Mouse (Mus musculus) heart, postnatal 10 days (tissue): ENCODE measurements around the gene Cdc34. TPM values are rescaled to one million over a fixed set of nuclear protein-coding genes. Genes with fewer than 3 reads are reported as not detected.
"Not testable (repeated sequence)": the region's sequence is repeated elsewhere in the genome, so short reads cannot be mapped to it uniquely, and the experiment has no call there.

Source experiments
- DNase-seq, 2 experiments: peaks; one replicate each; pipeline ENCODE4 v3.0.0; 2021
- intact Hi-C: fragments of 180-260 bp; cut with DNase I; formaldehyde crosslinking; loops from one replicate; pipeline ENCODE4 v1.15.1; 2025
- total RNA-seq, 2 experiments: library from RNA; stranded (reverse); gene quantifications; 2 replicates each; pipeline ENCODE4 v1.2.3; 2021

Gene Cdc34
- total RNA-seq, 2 experiments from 2014 or later = 152 to 159 TPM

DNA sequence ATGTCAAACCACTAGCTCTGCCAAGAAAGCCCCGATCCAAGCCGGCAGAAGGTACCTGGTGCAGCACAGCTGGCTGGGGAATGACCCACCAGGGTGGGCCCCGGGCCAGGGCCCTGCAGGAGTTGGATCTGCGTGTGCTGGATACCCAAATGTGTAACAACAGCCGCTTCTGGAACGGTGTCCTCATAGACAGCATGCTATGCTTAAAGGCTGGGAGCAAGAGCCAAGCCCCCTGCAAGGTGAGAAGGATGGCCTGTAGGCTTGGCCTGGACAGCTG, 12.3 kb downstream of the Cdc34 start:
- intact Hi-C loops = loop anchor here (2.0 kb wide), 1 partner anchor 94 kb away; no protein-coding TSS in a partner anchor

GRCm38 (mm10) chr10:79695231-79696128, 13.5 kb downstream of the Cdc34 start:
- intact Hi-C loops = loop anchor here (2.0 kb wide), 1 partner anchor 93 kb away; no protein-coding TSS in a partner anchor
- peak; percentile 93 to 95 for DNase-seq

More for the DNA sequence above, 12.3 kb downstream of the Cdc34 start:
- peak in 1 of 2 experiments; percentile 57 for DNase-seq

GRCm38 (mm10) chr10:79696129-79696651, 14.2 kb downstream of the Cdc34 start:
- peak in 1 of 2 experiments; percentile 58 for DNase-seq
- intact Hi-C loops = no loop called here

DNA sequence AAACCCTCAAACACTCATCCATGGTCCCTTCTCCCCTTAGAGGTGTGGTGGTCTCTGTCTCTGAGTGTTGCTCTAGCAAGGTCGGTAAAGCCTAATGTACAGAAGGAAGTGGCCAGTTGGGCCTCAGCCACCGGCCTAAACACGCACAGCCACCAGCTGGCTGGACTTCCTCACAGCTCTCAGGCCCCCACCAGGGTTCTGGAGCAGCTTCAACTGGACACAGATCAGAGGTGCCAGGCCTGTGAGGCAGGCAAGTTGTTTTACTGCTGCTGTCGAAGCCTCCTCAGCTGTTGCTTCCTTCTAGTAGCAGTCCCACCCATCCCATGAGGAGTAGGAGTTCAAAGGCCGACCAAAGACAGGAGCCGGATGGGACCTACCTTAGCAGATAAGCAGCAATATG, 15.9 kb downstream of the Cdc34 start:
- intact Hi-C loops = no loop called here
- no peak for DNase-seq

DNA sequence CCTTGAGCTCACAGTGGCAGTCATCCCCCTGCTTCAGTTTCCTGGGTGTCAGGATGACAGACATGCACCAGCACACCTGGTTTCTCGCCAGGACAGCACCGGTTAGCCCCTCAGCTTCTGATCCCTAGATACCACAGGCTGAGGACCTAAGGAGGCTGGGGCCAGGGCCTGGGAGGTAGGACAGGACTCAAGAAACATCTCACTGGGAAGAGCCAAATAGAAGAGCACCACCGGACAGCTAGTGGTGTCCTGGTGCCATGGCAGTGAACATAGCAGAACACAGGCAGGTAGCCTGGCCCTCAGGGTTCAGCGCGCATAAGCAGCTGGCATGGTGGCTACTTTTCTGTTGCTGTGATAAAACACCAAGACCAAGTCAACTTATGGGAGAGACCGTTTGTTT, 16.5 kb downstream of the Cdc34 start:
- intact Hi-C loops = no loop called here
- DNase-seq = no peak

- peak; percentile 68 for DNase-seq
- intact Hi-C loops = no loop called here
Measured at GRCm38 (mm10) chr10:79700676-79701075, 18.7 kb downstream of the Cdc34 start.

- intact Hi-C loops = no loop called here
- DNase-seq = peak; percentile 87 to 90
Measured at GRCm38 (mm10) chr10:79701443-79702129, 19.6 kb downstream of the Cdc34 start.

DNA sequence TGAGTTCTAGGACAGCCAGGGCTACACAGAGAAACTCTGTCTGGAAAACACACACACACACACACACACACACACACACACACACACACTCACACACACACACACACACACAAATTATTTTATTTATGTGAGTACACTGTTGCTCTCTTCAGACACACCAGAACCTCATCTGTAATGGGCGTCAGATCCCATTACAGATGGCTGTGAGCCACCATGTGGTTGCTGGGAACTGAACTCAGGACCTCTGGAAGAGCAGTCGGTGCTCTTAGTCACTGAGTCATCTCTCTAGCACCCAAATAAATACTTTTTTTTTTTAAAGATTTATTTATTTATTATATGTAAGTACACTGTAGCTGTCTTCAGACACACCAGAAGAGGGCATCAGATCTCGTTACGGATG, 21.0 kb downstream of the Cdc34 start:
- DNase-seq, intact Hi-C loops: not testable (repeated sequence)

DNA sequence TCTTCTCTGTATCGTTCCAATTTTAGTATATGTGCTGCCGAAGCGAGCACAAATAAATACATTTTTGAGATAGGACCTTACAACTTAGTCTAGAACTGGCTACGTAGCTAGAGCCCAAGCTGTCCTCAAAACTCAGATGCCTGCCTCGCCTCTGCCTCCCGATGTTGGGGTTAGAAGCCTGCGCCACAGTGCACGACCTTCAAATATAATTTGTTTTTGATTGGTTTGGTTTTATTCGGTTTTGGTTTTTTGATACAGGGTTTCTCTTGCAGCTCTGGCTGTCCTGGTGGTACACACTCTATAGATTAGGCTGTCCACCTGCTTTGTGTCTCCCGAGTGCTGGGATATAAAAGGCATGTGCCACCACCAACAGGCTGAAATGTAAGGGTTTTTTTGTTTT, 21.5 kb downstream of the Cdc34 start:
- intact Hi-C loops = no loop called here
- DNase-seq = no peak

GRCm38 (mm10) chr10:79704065-79704969, 22.3 kb downstream of the Cdc34 start, which contains the start of gene Bsg:
Gene Bsg, plus strand, starts transcription at chr10:79704491.
- DNase-seq = peak; percentile 99
- intact Hi-C loops = no loop called here

DNA sequence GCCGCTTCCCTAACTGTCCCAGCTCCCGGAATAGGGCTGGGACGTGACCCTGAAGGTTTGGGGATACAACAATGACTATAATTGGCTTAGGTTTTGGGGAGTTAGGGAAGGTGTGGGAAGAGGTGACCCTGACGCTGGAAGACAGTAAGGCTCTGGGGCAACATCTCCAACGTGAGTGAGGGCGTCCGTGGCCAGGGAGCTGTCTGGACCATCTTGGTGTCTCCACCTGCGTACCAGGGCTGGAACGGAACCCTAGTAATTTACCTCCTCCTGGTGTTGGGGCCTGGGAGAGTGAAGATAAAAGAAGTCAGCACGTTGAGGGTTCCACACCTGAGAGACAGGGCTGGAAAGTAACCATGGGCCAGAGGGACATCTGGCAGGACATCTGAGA, 23.0 kb downstream of the Cdc34 start:
- no peak for DNase-seq
- intact Hi-C loops = no loop called here

GRCm38 (mm10) chr10:79705951-79706350, 24.0 kb downstream of the Cdc34 start:
- no peak for DNase-seq
- intact Hi-C loops = no loop called here

GRCm38 (mm10) chr10:79706406-79707094, 24.6 kb downstream of the Cdc34 start:
- intact Hi-C loops = no loop called here
- no peak for DNase-seq

GRCm38 (mm10) chr10:79707162-79707561, 25.2 kb downstream of the Cdc34 start:
- DNase-seq = no peak
- intact Hi-C loops = no loop called here

GRCm38 (mm10) chr10:79707759-79708158, 25.8 kb downstream of the Cdc34 start:
- DNase-seq = no peak
- intact Hi-C loops = no loop called here

DNA sequence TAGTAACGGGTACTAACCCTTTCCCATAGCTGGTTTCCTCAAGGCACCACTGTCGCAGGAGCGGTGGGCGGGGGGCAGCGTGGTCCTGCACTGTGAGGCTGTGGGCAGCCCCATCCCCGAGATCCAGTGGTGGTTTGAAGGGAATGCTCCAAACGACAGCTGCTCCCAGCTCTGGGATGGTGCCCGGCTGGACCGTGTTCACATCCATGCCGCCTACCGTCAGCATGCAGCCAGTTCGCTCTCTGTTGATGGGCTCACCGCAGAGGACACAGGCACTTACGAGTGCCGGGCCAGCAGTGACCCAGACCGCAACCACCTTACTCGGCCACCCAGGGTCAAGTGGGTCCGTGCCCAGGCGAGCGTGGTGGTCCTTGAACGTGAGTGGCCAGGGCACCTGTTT, 26.7 kb downstream of the Cdc34 start:
- intact Hi-C loops = no loop called here
- DNase-seq = no peak

GRCm38 (mm10) chr10:79709307-79709706, 27.3 kb downstream of the Cdc34 start:
- intact Hi-C loops = no loop called here

DNA sequence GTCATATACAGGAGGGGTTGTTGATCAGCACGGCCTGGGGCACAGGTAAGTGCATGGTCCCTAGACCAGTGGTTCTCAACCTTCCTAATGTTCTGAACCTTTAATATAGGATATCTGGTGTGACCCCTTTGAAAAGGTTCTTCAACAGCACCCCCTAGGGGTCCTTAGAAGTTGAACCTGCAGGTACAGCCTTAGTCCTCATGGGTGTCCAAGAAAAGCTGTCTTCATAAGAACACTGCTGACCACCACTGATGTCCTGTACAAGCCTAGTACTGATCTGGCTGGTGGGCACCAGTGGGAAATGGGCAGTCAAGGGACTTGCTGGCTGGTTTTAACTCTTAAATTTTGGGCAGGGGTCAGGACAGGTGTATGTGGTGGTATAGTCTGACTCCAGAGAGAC, 30.0 kb downstream of the Cdc34 start:
- intact Hi-C loops = no loop called here
- DNase-seq = no peak

More at GRCm38 (mm10) chr10:79709307-79709706, 27.3 kb downstream of the Cdc34 start:
- no peak for DNase-seq

GRCm38 (mm10) chr10:79712499-79713126, 30.6 kb downstream of the Cdc34 start:
- intact Hi-C loops = no loop called here
- DNase-seq = peak; percentile 83 to 92

- intact Hi-C loops = no loop called here
- no peak for DNase-seq
Measured at GRCm38 (mm10) chr10:79713163-79713562, 31.2 kb downstream of the Cdc34 start.
